Mouse (Mus musculus) liver, adult (tissue): Measurements from ENCODE around the gene Prdm9.
A peak's percentile ranks its signal among the peaks of the same experiment; 100 is the strongest.

Source experiments
- GATA4 ChIP-seq: IDR thresholded peaks from 2 replicates; pipeline ENCODE4 v1.6.1; 2014; ENCODE audit warnings: mild to moderate bottlenecking, low read length; ENCODE audit not compliant: insufficient replicate concordance

Prdm9 gene

DNA sequence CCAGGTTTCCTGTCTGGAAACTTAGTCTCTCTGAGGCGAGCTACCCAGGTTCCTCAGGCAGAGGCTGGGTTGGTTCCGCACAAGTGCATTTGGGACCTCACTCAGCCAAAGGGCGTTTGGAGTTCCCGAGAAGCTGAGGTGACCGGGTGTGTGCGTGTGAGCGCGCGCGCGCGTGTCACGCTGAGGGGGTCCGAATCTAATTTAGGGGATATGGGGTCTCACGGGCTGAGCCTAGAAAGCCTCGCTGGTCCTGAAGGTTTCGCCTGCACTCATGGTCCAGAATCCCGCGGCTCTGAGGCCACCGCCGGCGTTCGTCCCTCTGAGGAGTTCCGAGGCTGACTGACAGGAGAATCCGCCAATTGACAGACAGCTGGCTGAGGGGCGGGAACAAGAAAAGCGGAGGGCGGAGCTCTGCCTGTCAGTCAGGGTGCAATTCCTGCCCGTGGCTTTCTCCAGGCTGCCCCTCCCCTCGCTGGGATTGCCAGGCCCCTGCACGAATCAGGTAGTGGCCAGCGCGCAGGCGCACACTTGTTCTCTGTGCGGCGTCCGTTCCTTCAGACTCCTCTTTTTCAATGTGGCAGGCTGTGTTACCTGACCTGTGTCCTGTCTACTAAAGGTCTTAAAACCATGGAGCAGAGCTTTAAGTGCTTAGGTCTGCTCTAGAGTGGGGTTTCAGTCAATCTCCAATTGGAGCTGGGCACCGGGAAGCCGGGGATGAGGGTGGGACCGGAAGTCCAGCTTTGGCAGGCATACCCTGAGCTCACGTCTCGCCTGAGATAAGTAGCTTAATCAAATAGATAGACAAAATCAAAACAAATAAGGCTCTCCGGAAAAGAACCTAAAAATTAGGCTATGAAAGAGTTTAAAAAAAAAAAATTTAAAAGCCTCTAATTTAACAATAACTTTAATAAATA, at the start of gene Prdm9:
TSS of gene Prdm9 (minus strand) at position 341 of the 914 bp plus-strand sequence.
- TF ChIP-seq GATA4 = peak; percentile 65

DNA sequence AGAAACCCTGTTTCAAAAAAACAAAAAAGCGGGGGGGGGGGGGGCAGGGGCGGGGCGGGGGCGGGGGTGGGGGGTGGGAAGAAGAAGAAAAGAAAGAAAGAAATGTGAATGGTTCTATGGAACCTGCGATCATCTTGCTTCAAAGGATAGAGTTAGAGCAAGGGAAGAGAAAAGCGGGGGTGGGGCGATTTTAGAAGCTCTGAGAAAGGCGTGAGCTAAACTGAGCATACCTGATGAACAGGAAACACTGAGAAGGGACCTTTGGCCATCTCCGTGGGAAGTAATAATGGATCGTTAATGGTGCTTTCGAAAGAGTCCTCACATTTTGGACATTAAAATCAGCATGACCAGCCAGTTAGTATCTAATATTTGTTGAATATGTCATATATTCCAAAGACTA, 35.3 kb upstream of the Prdm9 start:
- TF ChIP-seq GATA4 = no peak

GRCm38 (mm10) chr17:15591216-15591881, 27.2 kb upstream of the Prdm9 start:
- no peak for TF ChIP-seq GATA4

- TF ChIP-seq GATA4 = no peak
Measured at GRCm38 (mm10) chr17:15588116-15588515, 24.0 kb upstream of the Prdm9 start.

GRCm38 (mm10) chr17:15585691-15586090, 21.5 kb upstream of the Prdm9 start:
- no peak for TF ChIP-seq GATA4

DNA sequence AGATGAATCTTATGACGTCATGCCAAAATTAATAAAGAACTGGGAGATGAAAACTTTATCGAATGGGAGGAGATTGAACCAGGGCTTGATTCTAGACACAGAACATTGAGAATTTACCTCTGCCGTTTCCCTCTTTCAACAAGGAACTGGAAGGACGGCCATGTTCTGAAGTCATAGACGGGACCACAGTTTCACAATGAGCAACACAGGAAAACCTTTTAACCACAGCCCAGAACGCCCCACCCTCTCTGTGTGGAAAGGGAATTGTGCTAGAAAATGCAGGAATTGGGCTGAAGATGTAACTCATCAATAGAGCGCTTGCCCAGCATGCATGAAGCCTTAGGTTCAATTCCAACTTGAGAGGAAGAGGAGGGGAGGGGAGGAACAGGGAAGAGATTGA, 18.9 kb upstream of the Prdm9 start:
- TF ChIP-seq GATA4 = no peak

DNA sequence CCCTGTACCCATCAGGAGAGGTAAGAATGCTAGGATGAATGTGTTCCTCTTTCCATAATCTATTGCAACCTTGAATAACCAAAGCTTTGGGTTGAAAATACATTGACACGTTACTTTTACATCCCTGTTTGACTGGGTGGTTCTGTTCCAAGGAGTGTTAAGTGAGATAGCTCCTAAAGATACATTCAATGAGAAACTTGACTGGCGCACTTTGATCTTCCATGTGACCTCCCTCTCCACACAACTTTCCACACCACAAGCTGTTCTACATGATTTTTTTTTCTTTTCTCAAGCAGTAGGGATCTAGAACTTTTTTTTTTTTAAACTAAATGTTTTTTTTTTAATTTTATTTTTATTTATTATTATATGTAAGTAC, 15.9 kb upstream of the Prdm9 start:
- TF ChIP-seq GATA4 = no peak

- TF ChIP-seq GATA4 = no peak
Measured at GRCm38 (mm10) chr17:15579410-15580071, 15.4 kb upstream of the Prdm9 start.

- no peak for TF ChIP-seq GATA4
Measured at GRCm38 (mm10) chr17:15577291-15577694, 13.1 kb upstream of the Prdm9 start.

GRCm38 (mm10) chr17:15575056-15575455, 10.9 kb upstream of the Prdm9 start:
- TF ChIP-seq GATA4 = no peak

- TF ChIP-seq GATA4 = no peak
Measured at GRCm38 (mm10) chr17:15566908-15567307, 2.8 kb upstream of the Prdm9 start.

DNA sequence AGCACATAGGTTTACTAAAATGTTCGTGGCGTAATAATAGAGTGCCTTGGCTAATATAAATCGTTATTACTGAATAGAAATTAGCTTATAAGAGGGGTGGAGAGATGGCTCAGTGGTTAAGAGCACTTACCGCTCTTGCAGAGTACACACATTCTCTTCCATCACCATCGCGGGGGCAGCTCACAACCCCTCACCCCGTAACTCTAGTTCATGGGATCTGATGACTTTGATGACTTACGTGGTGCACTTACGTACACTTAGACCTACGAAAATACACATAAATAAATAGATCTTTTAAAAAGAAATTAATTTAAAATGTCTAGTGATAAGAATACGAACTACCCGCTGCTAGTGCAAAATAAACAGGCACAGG, 760 bp upstream of the Prdm9 start:
- no peak for TF ChIP-seq GATA4

- no peak for TF ChIP-seq GATA4
Measured at GRCm38 (mm10) chr17:15559946-15560345, 4.2 kb downstream of the Prdm9 start.

- no peak for TF ChIP-seq GATA4
Measured at GRCm38 (mm10) chr17:15549713-15550112, 14.4 kb downstream of the Prdm9 start.

DNA sequence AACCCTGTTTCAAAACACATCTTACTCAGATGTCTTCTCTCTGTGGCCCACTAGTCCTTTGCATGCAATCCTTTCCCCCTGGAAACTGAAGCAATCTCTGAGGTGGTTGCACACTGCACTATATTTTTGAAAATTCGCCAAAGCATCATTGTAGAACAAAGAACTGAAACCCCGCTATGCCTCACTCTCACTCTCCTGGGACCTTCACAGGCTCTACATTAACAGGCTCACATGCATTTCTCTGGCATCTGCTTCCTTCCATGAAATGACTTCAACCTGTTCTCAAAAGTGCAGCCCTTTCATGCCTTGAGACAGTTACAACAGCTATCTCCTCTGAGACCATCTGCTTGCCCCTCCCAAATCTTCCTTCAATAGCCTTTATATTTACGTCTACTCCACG, 17.7 kb downstream of the Prdm9 start:
- no peak for TF ChIP-seq GATA4

DNA sequence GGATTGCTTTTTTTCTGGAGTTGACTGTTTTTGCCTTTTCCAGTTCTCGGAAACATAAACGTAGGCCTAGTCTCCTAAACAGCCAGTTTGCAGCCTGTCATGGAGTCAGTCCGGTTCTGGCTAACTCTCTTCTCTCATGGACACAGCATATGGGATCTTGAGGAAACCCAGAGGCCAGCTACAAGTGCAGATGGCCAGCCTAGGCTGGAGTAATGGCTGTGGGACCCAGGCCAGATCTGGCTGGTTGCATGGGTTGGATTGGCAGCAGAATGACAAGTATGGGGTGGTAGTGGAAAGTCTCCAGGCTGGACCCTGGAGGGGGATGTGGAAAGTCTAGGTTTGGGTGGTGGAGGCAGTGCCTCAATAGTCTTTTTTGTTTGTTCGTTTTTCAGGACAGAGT, 23.8 kb downstream of the Prdm9 start:
- no peak for TF ChIP-seq GATA4
